Mouse (Mus musculus): ENCODE data around the gene Snx25.
A peak's percentile ranks its signal among the peaks of the same experiment; 100 is the strongest.
"Not testable (repeated sequence)": the region's sequence is repeated elsewhere in the genome, so short reads cannot be mapped to it uniquely, and the experiment has no call there.

The Snx25 gene

GRCm38 (mm10) chr8:46137336-46137735 is 14.6 kb downstream of the Snx25 start:
- DNase-seq (ENCODE audit: low spot score): no peak

GRCm38 (mm10) chr8:46135546-46135945 is 16.4 kb downstream of the Snx25 start:
- not testable (repeated sequence) for DNase-seq (ENCODE audit: low spot score)

- no peak for DNase-seq (ENCODE audit: low spot score)
Observed at GRCm38 (mm10) chr8:46130426-46130825, 21.5 kb downstream of the Snx25 start.

- peak; percentile 34 for DNase-seq (ENCODE audit: low spot score)
Observed at GRCm38 (mm10) chr8:46122498-46122897, 29.5 kb downstream of the Snx25 start.

- no peak for DNase-seq (ENCODE audit: low spot score)
Observed at GRCm38 (mm10) chr8:46119176-46119575, 32.8 kb downstream of the Snx25 start.

- no peak for DNase-seq (ENCODE audit: low spot score)
Observed at GRCm38 (mm10) chr8:46117172-46117571, 34.8 kb downstream of the Snx25 start.

GRCm38 (mm10) chr8:46113421-46114170 is 38.4 kb downstream of the Snx25 start:
- not testable (repeated sequence) for DNase-seq (ENCODE audit: low spot score)

GRCm38 (mm10) chr8:46107690-46108089 is 44.3 kb downstream of the Snx25 start:
- no peak for DNase-seq (ENCODE audit: low spot score)

GRCm38 (mm10) chr8:46103434-46103833 is 48.5 kb downstream of the Snx25 start:
- no peak for DNase-seq (ENCODE audit: low spot score)

GRCm38 (mm10) chr8:46092667-46093360 is 59.1 kb downstream of the Snx25 start:
- peak; percentile 74 for DNase-seq (ENCODE audit: low spot score)

GRCm38 (mm10) chr8:46083141-46083540 is 68.8 kb downstream of the Snx25 start:
- DNase-seq (ENCODE audit: low spot score): no peak

GRCm38 (mm10) chr8:46081030-46081429 is 70.9 kb downstream of the Snx25 start:
- no peak for DNase-seq (ENCODE audit: low spot score)

GRCm38 (mm10) chr8:46078866-46079265 is 73.1 kb downstream of the Snx25 start:
- no peak for DNase-seq (ENCODE audit: low spot score)

GRCm38 (mm10) chr8:46075223-46075622 is 76.7 kb downstream of the Snx25 start:
- DNase-seq (ENCODE audit: low spot score): no peak

GRCm38 (mm10) chr8:46073540-46074140 is 78.3 kb downstream of the Snx25 start:
- no peak for DNase-seq (ENCODE audit: low spot score)

GRCm38 (mm10) chr8:46072798-46073197 is 79.2 kb downstream of the Snx25 start:
- DNase-seq (ENCODE audit: low spot score): no peak

GRCm38 (mm10) chr8:46040260-46040659 is 111.7 kb downstream of the Snx25 start:
- no peak for DNase-seq (ENCODE audit: low spot score)

- DNase-seq (ENCODE audit: low spot score): no peak
Observed at GRCm38 (mm10) chr8:46039666-46040065, 112.3 kb downstream of the Snx25 start.

GRCm38 (mm10) chr8:46036217-46036616 is 115.7 kb downstream of the Snx25 start:
- DNase-seq (ENCODE audit: low spot score): no peak

GRCm38 (mm10) chr8:46024392-46024791 is 127.6 kb downstream of the Snx25 start:
- no peak for DNase-seq (ENCODE audit: low spot score)

- no peak for DNase-seq (ENCODE audit: low spot score)
Observed at GRCm38 (mm10) chr8:46022758-46023157, 129.2 kb downstream of the Snx25 start.

GRCm38 (mm10) chr8:46022203-46022602 is 129.8 kb downstream of the Snx25 start:
- no peak for DNase-seq (ENCODE audit: low spot score)

Measured in MN1 (cell line).